Mouse (Mus musculus) MEL (cell line): ENCODE results near the gene Phf21a. TPM values are rescaled to one million over a fixed set of nuclear protein-coding genes. Genes with fewer than 3 reads are reported as not detected.

Source experiments
- DNase-seq: peaks from one replicate; pipeline ENCODE4 v3.0.0; 2011; ENCODE audit warnings: low read depth, low spot score
- H3K27ac ChIP-seq: 2 replicates; pipeline ENCODE4 v1.5.1; 2012; ENCODE audit warnings: low read depth, mild to moderate bottlenecking, control low read depth, low read length, moderate library complexity; ENCODE audit not compliant: control insufficient read depth
- H3K27me3 ChIP-seq, 2 experiments: fragments of 150-350 bp in 1 of 2; sonication (generic) in 1 of 2; 2 replicates each; pipeline ENCODE4 v1.6.1; 2012; ENCODE audit warnings: low read length in 2 of 2, mild to moderate bottlenecking in 2 of 2, improper control_type of control experiment in 1 of 2, moderate library complexity in 1 of 2; ENCODE audit not compliant: insufficient read depth in 2 of 2, control insufficient read depth in 1 of 2
- H3K36me3 ChIP-seq, 2 experiments: 2 replicates each; pipeline ENCODE4 v1.6.1; 2012 to 2014; ENCODE audit warnings: low read length in 2 of 2, improper control_type of control experiment in 1 of 2, inconsistent platforms in 1 of 2, mild to moderate bottlenecking in 1 of 2; ENCODE audit not compliant: insufficient read depth in 2 of 2, control insufficient read depth in 1 of 2
- H3K4me1 ChIP-seq, 2 experiments: fragments of 150-350 bp in 1 of 2; sonication (generic) in 1 of 2; 2 replicates each; pipeline ENCODE4 v1.6.1; 2012; ENCODE audit warnings: low read length in 2 of 2, improper control_type of control experiment in 1 of 2, mild to moderate bottlenecking in 1 of 2; ENCODE audit not compliant: insufficient read depth in 2 of 2, control insufficient read depth in 1 of 2
- H3K4me3 ChIP-seq, 2 experiments: fragments of 150-350 bp in 1 of 2; sonication (generic) in 1 of 2; 2 replicates each; pipeline ENCODE4 v1.5.1; 2012; ENCODE audit warnings: low read depth in 2 of 2, low read length in 2 of 2, mild to moderate bottlenecking in 2 of 2, moderate library complexity in 2 of 2, control low read depth in 1 of 2, improper control_type of control experiment in 1 of 2; ENCODE audit not compliant: control insufficient read depth in 1 of 2, insufficient read depth in 1 of 2
- H3K79me2 ChIP-seq: 2 replicates; pipeline ENCODE4 v1.6.1; 2012; ENCODE audit warnings: mild to moderate bottlenecking, low read length, moderate library complexity; ENCODE audit not compliant: control insufficient read depth, poor library complexity, insufficient read depth
- H3K9ac ChIP-seq: 2 replicates; pipeline ENCODE4 v1.6.1; 2012; ENCODE audit warnings: low read depth, mild to moderate bottlenecking, control low read depth, low read length, moderate library complexity; ENCODE audit not compliant: control insufficient read depth, poor library complexity, severe bottlenecking
- H3K9me3 ChIP-seq: fragments of 150-350 bp; sonication (generic); replicated peaks from 2 replicates; pipeline ENCODE4 v1.6.1; 2012; ENCODE audit warnings: mild to moderate bottlenecking, low read length, improper control_type of control experiment, moderate library complexity; ENCODE audit not compliant: insufficient read depth
- CHD1 ChIP-seq: IDR thresholded peaks from 2 replicates; pipeline ENCODE4 v1.6.1; 2012; ENCODE audit warnings: low read depth, mild to moderate bottlenecking, inconsistent platforms, low read length, improper control_type of control experiment
- ELF1 ChIP-seq: IDR thresholded peaks from 2 replicates; pipeline ENCODE4 v1.6.1; 2014; ENCODE audit warnings: low read depth, mild to moderate bottlenecking, inconsistent platforms, low read length, improper control_type of control experiment, moderate library complexity
- EP300 ChIP-seq, 2 experiments: IDR thresholded peaks; 2 replicates each; pipeline ENCODE4 v1.6.1; 2011; ENCODE audit warnings: improper control_type of control experiment in 2 of 2, low read length in 2 of 2, low read depth in 1 of 2, mild to moderate bottlenecking in 1 of 2
- ETS1 ChIP-seq: IDR thresholded peaks from 2 replicates; pipeline ENCODE4 v1.6.1; 2012; ENCODE audit warnings: low read depth, mild to moderate bottlenecking, inconsistent platforms, low read length, improper control_type of control experiment, moderate library complexity
- GATA1 ChIP-seq: IDR thresholded peaks from 2 replicates; pipeline ENCODE4 v1.6.1; 2011; ENCODE audit warnings: low read depth, low read length, improper control_type of control experiment
- JUND ChIP-seq: IDR thresholded peaks from 2 replicates; pipeline ENCODE4 v1.6.1; 2011; ENCODE audit warnings: low read depth, mild to moderate bottlenecking, improper control_type of control experiment, low read length
- KAT2A ChIP-seq: conservative IDR thresholded peaks from 2 replicates; pipeline ENCODE4 v1.6.1; 2012; ENCODE audit warnings: low read depth, low read length, improper control_type of control experiment, inconsistent platforms
- MAX ChIP-seq: IDR thresholded peaks from 2 replicates; pipeline ENCODE4 v1.6.1; 2011; ENCODE audit warnings: low read length, improper control_type of control experiment
- MAZ ChIP-seq: IDR thresholded peaks from 2 replicates; pipeline ENCODE4 v1.6.1; 2012; ENCODE audit warnings: low read depth, mild to moderate bottlenecking, inconsistent platforms, low read length, improper control_type of control experiment
- MEF2A ChIP-seq: IDR thresholded peaks from 2 replicates; pipeline ENCODE4 v1.6.1; 2014; ENCODE audit warnings: low read depth, mild to moderate bottlenecking, inconsistent platforms, low read length, improper control_type of control experiment; ENCODE audit not compliant: poor library complexity, insufficient replicate concordance, severe bottlenecking; ENCODE audit errors: extremely low read depth
- MYB ChIP-seq: IDR thresholded peaks from 2 replicates; pipeline ENCODE4 v1.6.1; 2011; ENCODE audit warnings: mild to moderate bottlenecking, low read depth, low read length, improper control_type of control experiment
- MYC ChIP-seq: IDR thresholded peaks from 2 replicates; pipeline ENCODE4 v1.6.1; 2011; ENCODE audit warnings: low read depth, mild to moderate bottlenecking, low read length, improper control_type of control experiment, moderate library complexity
- NRF1 ChIP-seq: IDR thresholded peaks from 2 replicates; pipeline ENCODE4 v1.6.1; 2014; ENCODE audit warnings: low read depth, mild to moderate bottlenecking, inconsistent platforms, low read length, improper control_type of control experiment, moderate library complexity; ENCODE audit not compliant: poor library complexity, insufficient read depth, severe bottlenecking
- POLR2A ChIP-seq, 2 experiments: IDR thresholded peaks; 2 replicates each; pipeline ENCODE4 v1.6.1; 2011 to 2012; ENCODE audit warnings: low read length in 2 of 2, mild to moderate bottlenecking in 2 of 2, control low read depth in 1 of 2, improper control_type of control experiment in 1 of 2, low read depth in 1 of 2, moderate library complexity in 1 of 2; ENCODE audit not compliant: control insufficient read depth in 1 of 2, insufficient read depth in 1 of 2, poor library complexity in 1 of 2
- RCOR1 ChIP-seq: IDR thresholded peaks from 2 replicates; pipeline ENCODE4 v1.6.1; 2012; ENCODE audit warnings: low read depth, mild to moderate bottlenecking, inconsistent platforms, low read length, improper control_type of control experiment
- SIN3A ChIP-seq: IDR thresholded peaks from 2 replicates; pipeline ENCODE4 v1.6.1; 2012; ENCODE audit warnings: low read length, improper control_type of control experiment, inconsistent platforms
- SMC3 ChIP-seq: IDR thresholded peaks from 2 replicates; pipeline ENCODE4 v1.6.1; 2011; ENCODE audit warnings: low read depth, low read length, improper control_type of control experiment
- TAL1 ChIP-seq: IDR thresholded peaks from 2 replicates; pipeline ENCODE4 v1.6.1; 2012; ENCODE audit warnings: mild to moderate bottlenecking, inconsistent platforms, low read length, moderate library complexity, mixed read lengths
- UBTF ChIP-seq: IDR thresholded peaks from 2 replicates; pipeline ENCODE4 v1.6.1; 2012; ENCODE audit warnings: low read depth, mild to moderate bottlenecking, inconsistent platforms, low read length, improper control_type of control experiment, moderate library complexity, borderline replicate concordance; ENCODE audit not compliant: insufficient read depth
- USF1 ChIP-seq: IDR thresholded peaks from 2 replicates; pipeline ENCODE4 v1.6.1; 2014; ENCODE audit warnings: low read depth, mild to moderate bottlenecking, inconsistent platforms, low read length, improper control_type of control experiment, moderate library complexity
- ZC3H11A ChIP-seq: IDR thresholded peaks from 2 replicates; pipeline ENCODE4 v1.6.1; 2012; ENCODE audit warnings: low read depth, mild to moderate bottlenecking, inconsistent platforms, low read length, improper control_type of control experiment
- ZMIZ1 ChIP-seq: IDR thresholded peaks from 2 replicates; pipeline ENCODE4 v1.6.1; 2012; ENCODE audit warnings: low read depth, mild to moderate bottlenecking, inconsistent platforms, low read length, improper control_type of control experiment, moderate library complexity
- polyA plus RNA-seq, 2 experiments: library from polyadenylated mRNA; stranded (reverse) in 1 of 2; unstranded in 1 of 2; fragments of >175 nt in 1 of 2; fragments of >200 nt in 1 of 2; gene quantifications; 2 replicates each; pipeline versions ENCODE4 v1.2.1 to v1.2.4; 2012; ENCODE audit warnings: low replicate concordance in 2 of 2, low read depth in 1 of 2; ENCODE audit not compliant: insufficient read length in 2 of 2, insufficient read depth in 1 of 2, missing spikeins in 1 of 2
- total RNA-seq: library from RNA; depleted of rRNA; stranded (reverse); fragments of 300-350 nt; gene quantifications from 2 replicates; pipeline ENCODE4 v1.2.3, GENCODE M21; 2012

Gene Phf21a
- total and polyA plus RNA-seq, 3 experiments, result 4.7 to 245 (median 15.6) TPM

- TF ChIP-seq USF1, result no peak
- no peak for TF ChIP-seq GATA1
- no peak for TF ChIP-seq UBTF
- TF ChIP-seq ZMIZ1, result no peak
- TF ChIP-seq POLR2A (IDR thresholded peaks at IDR 0.05; ENCODE audit: control insufficient read depth in 1 of 2, insufficient read depth in 1 of 2, low read depth in 1 of 2, low read length in 2 of 2, poor library complexity in 1 of 2), result no peak
- no peak for TF ChIP-seq ELF1
- Histone ChIP-seq H3K9me3 (no peaks in the 10 kb centered on the region), H3K4me1 (peaks cover 0 to 9% of the 10 kb centered on the region in 2 experiments; a peak in 3 of 4 replicates), H3K27me3 (no peaks in the 10 kb centered on the region), H3K9ac (no peak overlapping the region), H3K4me3 (no peak overlapping the region), H3K27ac (no peak overlapping the region), H3K79me2 (no peaks in the 10 kb centered on the region), H3K36me3 (peaks cover 0 to 15% of the 10 kb centered on the region in 2 experiments; a peak in 2 of 4 replicates)
- no peak for DNase-seq
Measured at GRCm38 (mm10) chr2:92240816-92241215, 147.9 kb downstream of the Phf21a start.

GRCm38 (mm10) chr2:92241317-92241716, 148.4 kb downstream of the Phf21a start:
- Histone ChIP-seq H3K4me3 (no peak overlapping the region), H3K9me3 (no peaks in the 10 kb centered on the region), H3K36me3 (peaks cover 0 to 18% of the 10 kb centered on the region in 2 experiments; a peak in 2 of 4 replicates), H3K9ac (no peak overlapping the region), H3K27me3 (no peaks in the 10 kb centered on the region), H3K79me2 (no peaks in the 10 kb centered on the region), H3K27ac (no peak overlapping the region), H3K4me1 (peaks cover 0 to 11% of the 10 kb centered on the region in 2 experiments)
- no peak for DNase-seq
- TF ChIP-seq UBTF (no peak), POLR2A (IDR thresholded peaks at IDR 0.05; ENCODE audit: control insufficient read depth in 1 of 2, insufficient read depth in 1 of 2, low read depth in 1 of 2, low read length in 2 of 2, poor library complexity in 1 of 2) (no peak), KAT2A (no peak), ETS1 (no peak), ZMIZ1 (no peak), SMC3 (no peak), USF1 (no peak), MYB (no peak), TAL1 (no peak), MAZ (no peak), MYC (no peak), RCOR1 (no peak), ZC3H11A (no peak), NRF1 (no peak), SIN3A (no peak), JUND (no peak), MAX (no peak), MEF2A (no peak), EP300 (IDR thresholded peaks at IDR 0.05; ENCODE audit: low read depth in 1 of 2, low read length in 2 of 2) (no peak), CHD1 (no peak)
